Mouse (Mus musculus) megakaryocyte, embryonic 14.5 days (primary cell): ENCODE data around the gene Metap1. TPM values are rescaled to one million over a fixed set of nuclear protein-coding genes. Genes with fewer than 3 reads are reported as not detected.
A peak's percentile ranks its signal among the peaks of the same experiment; 100 is the strongest.

ENCODE experiments used
- H3K27me3 ChIP-seq: replicated peaks from 2 replicates; pipeline ENCODE3; 2012; ENCODE audit warnings: inconsistent platforms
- H3K36me3 ChIP-seq: replicated peaks from 2 replicates; pipeline ENCODE3; 2012; ENCODE audit warnings: low read length, inconsistent platforms, mixed read lengths
- H3K4me1 ChIP-seq: 2 replicates; pipeline ENCODE4 v1.6.1; 2012; ENCODE audit warnings: inconsistent platforms
- H3K4me3 ChIP-seq: replicated peaks from 2 replicates; pipeline ENCODE3; 2012; ENCODE audit warnings: moderate library complexity, mild to moderate bottlenecking, inconsistent platforms
- H3K9me3 ChIP-seq: 2 replicates; pipeline ENCODE4 v1.6.1; 2012; ENCODE audit warnings: inconsistent platforms
- FLI1 ChIP-seq: IDR thresholded peaks from 2 replicates; pipeline ENCODE4 v1.6.1; 2012; ENCODE audit warnings: low read length, inconsistent platforms, mixed read lengths
- GATA1 ChIP-seq: IDR thresholded peaks from 3 replicates; pipeline ENCODE4 v1.6.1; 2012; ENCODE audit warnings: mixed read lengths, low read length, inconsistent platforms, borderline replicate concordance
- polyA plus RNA-seq: library from polyadenylated mRNA; stranded (reverse); fragments of >175 nt; gene quantifications from 2 replicates; pipeline ENCODE4 v1.2.3, GENCODE M21; 2012; ENCODE audit warnings: low replicate concordance; ENCODE audit not compliant: insufficient read depth

The Metap1 gene
- polyA plus RNA-seq, 1 experiment, result 10.2 TPM

- Histone ChIP-seq H3K4me3 (peak within 1 kb of the TSS; percentile 97), H3K36me3 (no peaks in the 10 kb centered on the region), H3K4me1 (peaks cover 42% of the 10 kb centered on the region), H3K27me3 (no peaks in the 10 kb centered on the region), H3K9me3 (no peaks in the 10 kb centered on the region)
- TF ChIP-seq GATA1, result no peak
- TF ChIP-seq FLI1, result no peak
Observed at GRCm38 (mm10) chr3:138526073-138526915, 37.0 kb upstream of the Metap1 start, which contains the start of gene Eif4e. Eif4e (plus strand) TSS chr3:138526179.

- TF ChIP-seq FLI1 (no peak), GATA1 (no peak)
- Histone ChIP-seq H3K9me3 (no peaks in the 10 kb centered on the region), H3K4me1 (peaks cover 39% of the 10 kb centered on the region), H3K27me3 (no peaks in the 10 kb centered on the region), H3K36me3 (no peaks in the 10 kb centered on the region), H3K4me3 (peak overlapping the region; percentile 55)
Observed at GRCm38 (mm10) chr3:138525494-138525893, 36.2 kb upstream of the Metap1 start.

DNA sequence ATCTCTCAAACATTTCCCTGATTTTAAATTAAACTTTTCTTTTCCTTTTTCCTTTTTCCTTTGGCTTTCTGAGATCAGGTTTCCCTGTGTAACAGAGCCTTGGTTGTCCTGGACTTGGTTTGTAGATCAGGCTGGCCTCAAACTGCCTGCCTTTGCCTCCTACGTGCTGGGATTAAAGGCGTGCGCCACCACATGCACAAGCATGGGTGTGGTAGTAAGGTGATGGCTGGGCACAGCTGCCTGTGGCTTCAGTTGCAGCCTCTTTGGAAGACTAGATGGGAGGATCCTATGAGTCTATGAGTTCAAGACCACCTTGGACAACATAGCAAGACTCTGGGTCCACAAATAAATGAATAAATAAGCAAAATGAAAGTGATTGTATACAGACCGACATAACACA is 34.6 kb upstream of the Metap1 start:
- TF ChIP-seq GATA1, result no peak
- no peak for TF ChIP-seq FLI1
- H3K27me3 ChIP-seq, result no peaks in the 10 kb centered on the region
- peaks cover 26% of the 10 kb centered on the region for H3K4me1 ChIP-seq
- H3K9me3 ChIP-seq, result no peaks in the 10 kb centered on the region
- H3K4me3 ChIP-seq, result no peak overlapping the region
- no peaks in the 10 kb centered on the region for H3K36me3 ChIP-seq

DNA sequence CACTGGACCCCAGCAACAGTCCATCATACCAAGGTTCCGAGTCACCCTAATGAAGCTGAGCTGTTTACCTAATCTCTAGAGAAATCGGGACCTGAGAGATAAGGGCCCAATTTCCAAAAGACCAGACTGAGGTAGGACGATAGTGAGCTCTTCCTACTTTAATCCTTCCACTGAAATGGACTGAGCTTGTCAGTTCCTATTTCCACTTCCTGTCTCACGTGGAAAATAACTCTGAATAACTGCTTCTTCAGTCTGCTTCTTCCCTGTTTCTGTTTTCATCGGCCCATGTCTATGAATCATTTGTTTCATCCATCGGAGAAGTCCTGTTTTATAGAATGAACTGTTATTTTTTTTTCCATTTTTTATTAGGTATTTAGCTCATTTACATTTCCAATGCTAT is 29.9 kb upstream of the Metap1 start:
- Histone ChIP-seq H3K9me3 (no peaks in the 10 kb centered on the region), H3K27me3 (no peaks in the 10 kb centered on the region), H3K4me3 (no peak overlapping the region), H3K36me3 (no peaks in the 10 kb centered on the region), H3K4me1 (peaks cover 24% of the 10 kb centered on the region)
- TF ChIP-seq GATA1 (no peak), FLI1 (no peak)

DNA sequence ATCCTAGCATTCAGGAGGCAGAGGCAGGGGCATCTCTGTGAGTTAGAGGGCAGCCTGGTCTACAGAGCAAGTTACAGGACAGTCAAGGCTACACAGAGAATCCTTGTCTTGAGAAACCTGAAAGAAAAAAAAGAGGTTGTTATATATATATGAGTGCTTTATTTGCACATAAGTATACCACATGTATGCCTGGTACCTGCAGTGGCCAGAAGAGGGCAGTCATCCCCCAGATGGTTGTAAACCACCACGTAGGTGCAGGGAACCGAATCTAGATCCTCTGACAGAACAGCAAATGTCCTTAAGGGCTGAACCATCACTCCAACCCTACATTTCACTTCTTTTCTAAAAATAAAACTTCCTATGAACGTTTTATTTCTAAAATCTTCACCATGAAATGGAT is 28.6 kb upstream of the Metap1 start:
- no peak for TF ChIP-seq FLI1
- TF ChIP-seq GATA1, result no peak
- no peaks in the 10 kb centered on the region for H3K9me3 ChIP-seq

GRCm38 (mm10) chr3:138515656-138516370 is 26.5 kb upstream of the Metap1 start:
- TF ChIP-seq FLI1, result no peak
- no peak for TF ChIP-seq GATA1
- Histone ChIP-seq H3K9me3 (no peaks in the 10 kb centered on the region), H3K4me3 (no peak overlapping the region), H3K27me3 (no peaks in the 10 kb centered on the region), H3K4me1 (peaks cover 39% of the 10 kb centered on the region), H3K36me3 (no peaks in the 10 kb centered on the region)

More for the DNA sequence above, 28.6 kb upstream of the Metap1 start:
- peaks cover 34% of the 10 kb centered on the region for H3K4me1 ChIP-seq
- no peaks in the 10 kb centered on the region for H3K36me3 ChIP-seq
- H3K4me3 ChIP-seq, result no peak overlapping the region
- no peaks in the 10 kb centered on the region for H3K27me3 ChIP-seq

- Histone ChIP-seq H3K27me3 (no peaks in the 10 kb centered on the region), H3K9me3 (no peaks in the 10 kb centered on the region), H3K36me3 (no peaks in the 10 kb centered on the region), H3K4me3 (no peak overlapping the region), H3K4me1 (peaks cover 43% of the 10 kb centered on the region)
- TF ChIP-seq FLI1, result no peak
Observed at GRCm38 (mm10) chr3:138514749-138515148, 25.4 kb upstream of the Metap1 start.

DNA sequence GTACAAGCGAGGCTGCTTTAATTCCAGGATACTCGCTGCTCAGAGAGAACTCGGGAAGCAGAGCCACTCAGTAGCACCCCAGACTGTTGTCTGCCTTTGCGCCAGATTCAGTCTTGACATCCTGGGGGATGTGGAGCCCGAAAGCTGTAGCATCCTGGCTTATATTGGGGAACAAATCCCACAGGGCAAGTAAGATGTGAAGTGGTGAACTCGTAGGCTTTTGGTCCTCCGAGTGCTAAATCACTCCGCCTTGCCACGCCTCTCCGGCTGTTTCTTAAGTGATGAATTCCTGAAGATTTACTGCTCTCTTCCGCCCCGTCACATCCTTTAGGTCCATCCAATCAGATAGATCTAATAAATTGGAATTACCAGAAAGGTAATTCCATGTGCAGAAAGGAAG is 23.9 kb upstream of the Metap1 start:
- H3K9me3 ChIP-seq, result no peaks in the 10 kb centered on the region
- H3K36me3 ChIP-seq, result no peaks in the 10 kb centered on the region
- peaks cover 43% of the 10 kb centered on the region for H3K4me1 ChIP-seq
- H3K27me3 ChIP-seq, result no peaks in the 10 kb centered on the region
- no peak overlapping the region for H3K4me3 ChIP-seq
- TF ChIP-seq FLI1 (no peak), GATA1 (no peak)

DNA sequence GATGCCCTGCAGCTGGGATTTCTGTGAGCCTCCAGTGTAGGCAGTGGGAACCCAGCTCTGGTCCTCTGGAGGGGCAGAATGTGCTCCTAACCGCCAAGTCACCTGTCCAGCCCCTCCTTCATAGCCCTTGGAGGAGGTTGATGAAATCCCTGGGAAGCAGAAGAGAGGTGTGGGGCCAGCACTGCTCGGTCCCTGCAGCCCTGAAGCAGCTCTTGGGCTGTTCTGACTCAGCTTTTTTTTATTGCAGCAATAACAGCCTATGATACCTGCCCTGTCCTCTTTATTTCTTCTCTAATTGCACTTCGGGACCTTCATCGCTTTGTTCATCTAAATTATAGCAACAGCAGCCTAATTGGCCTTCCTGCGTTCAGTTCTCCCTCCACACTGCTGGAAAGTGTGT is 21.2 kb upstream of the Metap1 start:
- no peak overlapping the region for H3K4me3 ChIP-seq
- no peaks in the 10 kb centered on the region for H3K27me3 ChIP-seq
- H3K9me3 ChIP-seq, result no peaks in the 10 kb centered on the region
- H3K4me1 ChIP-seq, result peaks cover 49% of the 10 kb centered on the region
- no peaks in the 10 kb centered on the region for H3K36me3 ChIP-seq
- TF ChIP-seq FLI1, result no peak
- TF ChIP-seq GATA1, result no peak

- no peaks in the 10 kb centered on the region for H3K9me3 ChIP-seq
- H3K27me3 ChIP-seq, result no peaks in the 10 kb centered on the region
- no peak overlapping the region for H3K4me3 ChIP-seq
- no peak for TF ChIP-seq GATA1
- TF ChIP-seq FLI1, result no peak
- H3K36me3 ChIP-seq, result no peaks in the 10 kb centered on the region
- H3K4me1 ChIP-seq, result peaks cover 51% of the 10 kb centered on the region
Observed at GRCm38 (mm10) chr3:138509581-138509980, 20.3 kb upstream of the Metap1 start.
